Mouse (Mus musculus): ENCODE results near the gene AC124108.1. TPM values are rescaled to one million over a fixed set of nuclear protein-coding genes. Genes with fewer than 3 reads are reported as not detected.

Gene AC124108.1
- polyA plus RNA-seq, 1 experiment: not detected

GRCm38 (mm10) chr1:132254467-132254866 is 63.2 kb downstream of the AC124108.1 start:
- Histone ChIP-seq H3K27ac (ENCODE audit: control insufficient read depth, insufficient read depth, low read depth, low read length, poor library complexity) (no peak overlapping the region), H3K4me1 (ENCODE audit: control insufficient read depth, insufficient read depth, low read length) (no peaks in the 10 kb centered on the region), H3K4me3 (replicated peaks; ENCODE audit: control insufficient read depth, low read depth, low read length) (no peak overlapping the region)
- 82% methylated on average over 6 of the region's 6 CpGs for WGBS
- no peak for TF ChIP-seq POLR2A (IDR thresholded peaks at IDR 0.05; ENCODE audit: borderline replicate concordance, control insufficient read depth, low read depth, low read length)
- no peak for TF ChIP-seq CTCF (IDR thresholded peaks at IDR 0.05; ENCODE audit: control insufficient read depth, insufficient read depth, low read length)

Other genes starting within 250 kb of the AC124108.1 start
- gene Slc45a3, start 228.5 kb upstream of the AC124108.1 start, polyA plus RNA-seq (2011; ENCODE audit: insufficient read depth, insufficient read length, low replicate concordance, missing spikeins): 1.5 and 1.7 TPM in 2 replicates
- gene Elk4, start 183.8 kb upstream of the AC124108.1 start, polyA plus RNA-seq (2011; ENCODE audit: insufficient read depth, insufficient read length, low replicate concordance, missing spikeins): 73.2 and 91.1 TPM in 2 replicates
- not detected in 2 replicates for gene Mfsd4a, start 123.4 kb upstream of the AC124108.1 start, polyA plus RNA-seq (2011; ENCODE audit: insufficient read depth, insufficient read length, low replicate concordance, missing spikeins)
- gene Cdk18, start 51.8 kb upstream of the AC124108.1 start, polyA plus RNA-seq (2011; ENCODE audit: insufficient read depth, insufficient read length, low replicate concordance, missing spikeins): 1.3 and 3.8 TPM in 2 replicates
- gene Lemd1, start within 50 bp of the AC124108.1 start, polyA plus RNA-seq (2011; ENCODE audit: insufficient read depth, insufficient read length, low replicate concordance, missing spikeins): not detected in 2 replicates
- gene Gm10188, start 38.3 kb downstream of the AC124108.1 start, polyA plus RNA-seq (2011; ENCODE audit: insufficient read depth, insufficient read length, low replicate concordance, missing spikeins): not detected in 2 replicates
- gene Klhdc8a, start 107.2 kb downstream of the AC124108.1 start, polyA plus RNA-seq (2011; ENCODE audit: insufficient read depth, insufficient read length, low replicate concordance, missing spikeins): not detected in 2 replicates
- gene Nuak2, start 124.7 kb downstream of the AC124108.1 start, polyA plus RNA-seq (2011; ENCODE audit: insufficient read depth, insufficient read length, low replicate concordance, missing spikeins): 5.2 and 16.4 TPM in 2 replicates
- gene Tmcc2, start 199.8 kb downstream of the AC124108.1 start, polyA plus RNA-seq (2011; ENCODE audit: insufficient read depth, insufficient read length, low replicate concordance, missing spikeins): 246 and 316 TPM in 2 replicates
- gene Dstyk, start 226.1 kb downstream of the AC124108.1 start, polyA plus RNA-seq (2011; ENCODE audit: insufficient read depth, insufficient read length, low replicate concordance, missing spikeins): 9.6 and 13.7 TPM in 2 replicates